Mouse (Mus musculus) effector memory CD4-positive, alpha-beta T cell, adult 7 months (primary cell): ENCODE data around the gene Mettl13. TPM values are rescaled to one million over a fixed set of nuclear protein-coding genes. Genes with fewer than 3 reads are reported as not detected.

Experiments
- polyA plus RNA-seq: library from polyadenylated mRNA; unstranded; fragments of 100-300 nt; shearing (Covaris generic); gene quantifications from one replicate; pipeline ENCODE4 v1.2.1, GENCODE M21; 2017

Mettl13 gene
- 16.7 TPM for polyA plus RNA-seq

DNA sequence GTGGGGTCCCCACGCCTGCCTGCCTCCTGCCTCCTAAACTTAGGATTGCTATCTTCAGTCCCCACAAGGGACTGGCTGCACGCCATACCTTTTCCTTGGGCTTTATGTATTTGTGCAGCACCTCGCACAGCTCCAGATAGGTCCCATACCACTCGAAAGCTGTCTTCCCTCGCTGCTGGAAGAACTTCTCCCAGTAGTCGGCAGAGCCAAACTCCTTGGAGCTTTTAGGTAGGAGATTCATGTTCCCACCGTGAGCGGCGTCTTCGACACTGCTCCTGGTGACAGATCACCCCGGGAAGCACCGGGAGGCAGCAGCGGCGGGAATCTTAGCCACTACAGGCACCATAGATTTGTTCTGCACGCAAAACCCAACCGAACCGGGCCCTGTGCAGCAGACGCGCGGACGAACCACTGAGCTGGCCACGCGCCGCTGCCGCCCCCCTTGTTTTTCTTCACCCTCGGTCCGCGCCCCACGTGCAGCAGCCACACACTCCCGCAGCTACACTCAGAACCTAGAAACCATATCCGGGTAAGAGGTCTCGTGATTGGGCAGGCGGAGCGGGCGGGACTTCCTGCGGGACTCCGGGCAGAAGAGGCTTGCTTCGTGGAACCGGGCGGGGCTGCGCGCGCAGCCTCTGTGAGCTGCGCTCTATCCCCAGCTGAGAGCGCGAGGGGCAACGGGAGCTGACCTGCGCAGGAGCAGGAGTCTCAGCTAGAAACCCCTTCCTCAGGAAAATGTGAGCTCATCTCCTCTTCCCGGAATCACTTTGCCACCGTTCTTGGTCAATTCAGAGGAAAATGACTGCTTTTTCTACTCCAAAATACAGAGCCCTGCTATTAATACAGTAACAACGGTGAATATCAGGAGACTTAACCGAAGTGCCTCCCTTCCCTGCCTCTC is at the start of gene Mettl13:
Mettl13 (minus strand) TSS at position 536 of the 901 bp plus-strand sequence.

DNA sequence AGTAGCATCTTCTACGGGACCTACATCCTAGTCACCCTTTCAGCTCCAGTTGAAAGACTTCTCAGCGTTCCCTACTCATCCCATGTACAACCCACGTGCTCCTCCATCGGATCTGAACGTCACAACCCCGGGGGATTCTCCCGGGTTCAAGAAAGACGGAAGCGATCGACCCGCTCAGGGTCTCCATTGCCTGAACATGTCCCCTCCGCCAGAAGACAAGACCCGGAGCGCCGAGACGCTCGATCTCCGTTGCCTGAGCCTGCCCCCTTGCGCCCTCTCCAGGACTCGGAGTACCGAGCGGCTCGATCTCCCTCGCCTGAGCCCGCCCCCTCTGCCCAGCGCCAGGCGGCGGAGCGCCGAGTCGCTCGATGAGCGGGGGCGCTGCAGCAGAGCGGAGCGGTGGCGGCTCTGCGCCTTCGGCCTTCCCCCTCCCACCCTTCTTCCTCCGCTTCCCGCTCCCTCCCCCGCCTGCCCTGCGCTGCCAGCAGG is 22.0 kb upstream of the Mettl13 start, which contains the start of gene Vamp4:
Vamp4 (plus strand) TSS at position 256 of the 489 bp plus-strand sequence.

Other genes starting within 250 kb of the Mettl13 start
- 1.1 TPM for gene Dnm3, start 70.5 kb downstream of the Mettl13 start, polyA plus RNA-seq
- gene Vamp4, start 22.0 kb upstream of the Mettl13 start, polyA plus RNA-seq = 93.7 TPM
- not detected for gene Myoc, start 90.6 kb upstream of the Mettl13 start, polyA plus RNA-seq
- not detected for gene Myocos, start 109.7 kb upstream of the Mettl13 start, polyA plus RNA-seq
- 208 TPM for gene Prrc2c, start 192.0 kb upstream of the Mettl13 start, polyA plus RNA-seq